Comparison of ENCODE assay signal across 12 mouse cellular contexts in the genomic region with DNA sequence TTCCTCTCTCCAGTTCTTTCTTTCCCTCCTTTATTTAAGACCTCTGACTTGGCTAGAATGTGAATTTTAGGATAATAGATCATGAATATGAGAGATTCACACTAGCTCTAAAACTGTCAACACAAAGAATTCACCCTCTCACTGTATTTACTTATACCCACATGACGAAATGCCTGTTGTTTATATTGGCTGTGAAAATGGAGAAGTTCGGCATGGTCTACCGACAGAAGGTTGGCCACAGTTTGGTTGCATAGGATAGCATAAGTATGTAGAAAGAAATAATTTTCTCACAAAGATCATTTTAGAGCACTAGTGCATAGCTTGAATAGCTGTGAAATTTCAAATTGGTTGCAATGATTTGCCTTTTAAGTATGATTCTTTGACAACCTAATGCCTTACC.
"Had no signal": no experiment of that assay in that cellular context is flagged by ENCODE, and none has a peak within 500 bp of the region (broad histone marks: within the 10 kb centered on the region; RNA-seq: fewer than 3 reads in every experiment).

No protein-coding gene starts in this region.

- H3K4me3 ChIP-seq: intestine, embryonic 15.5 days; layer of hippocampus, adult 2 months; limb, embryonic 12.5 days; midbrain, embryonic 13.5 days; neural tube, embryonic 15.5 days had no signal

- H3K9ac ChIP-seq: intestine, embryonic 15.5 days; limb, embryonic 12.5 days; liver, embryonic 14.5 days; midbrain, embryonic 13.5 days; neural tube, embryonic 15.5 days had no signal

- ATAC-seq: intestine, embryonic 15.5 days; midbrain, embryonic 13.5 days had no signal

- H3K36me3 ChIP-seq: intestine, embryonic 15.5 days; limb, embryonic 12.5 days; midbrain, embryonic 13.5 days; neural tube, embryonic 15.5 days had no signal

- H3K9me3 ChIP-seq: intestine, embryonic 15.5 days; limb, embryonic 12.5 days; midbrain, embryonic 13.5 days; neural tube, embryonic 15.5 days had no signal

- H3K27me3 ChIP-seq: intestine, embryonic 15.5 days; limb, embryonic 12.5 days; midbrain, embryonic 13.5 days; neural tube, embryonic 15.5 days had no signal

- H3K27ac ChIP-seq: intestine, embryonic 15.5 days; layer of hippocampus, adult 2 months; limb, embryonic 12.5 days; liver, embryonic 14.5 days; midbrain, embryonic 13.5 days; neural tube, embryonic 15.5 days; stomach, postnatal 0 days had no signal

- H3K4me2 ChIP-seq: intestine, embryonic 15.5 days; limb, embryonic 12.5 days; midbrain, embryonic 13.5 days; neural tube, embryonic 15.5 days had no signal

- H3K4me1 ChIP-seq: intestine, embryonic 15.5 days; limb, embryonic 12.5 days; midbrain, embryonic 13.5 days; neural tube, embryonic 15.5 days had no signal

- DNase-seq: kidney, adult 18-20 months; kidney, postnatal 10 days; kidney, postnatal 4 days; right cerebral cortex, adult 18-20 months; thymus, postnatal 4 days had no signal
